Mouse (Mus musculus) cerebellum, adult 11-12 months (tissue): ENCODE results near the gene Ints13.

Source experiments
- DNase-seq: peaks from one replicate; pipeline ENCODE4 v3.0.0; 2022

Ints13 gene

GRCm38 (mm10) chr6:146538661-146539060 is 39.0 kb downstream of the Ints13 start:
- no peak for DNase-seq

GRCm38 (mm10) chr6:146538071-146538470 is 39.6 kb downstream of the Ints13 start:
- DNase-seq, result no peak

- DNase-seq, result no peak
These were observed 40.5 kb downstream of the Ints13 start for GRCm38 (mm10) chr6:146537111-146537510.

- DNase-seq, result no peak
These were observed 42.1 kb downstream of the Ints13 start for GRCm38 (mm10) chr6:146535501-146535900.

- DNase-seq, result no peak
These were observed 44.5 kb downstream of the Ints13 start for GRCm38 (mm10) chr6:146533146-146533545.

GRCm38 (mm10) chr6:146530769-146531168 is 46.9 kb downstream of the Ints13 start:
- DNase-seq, result no peak

GRCm38 (mm10) chr6:146530363-146530762 is 47.3 kb downstream of the Ints13 start:
- no peak for DNase-seq

- no peak for DNase-seq
These were observed 50.1 kb downstream of the Ints13 start for GRCm38 (mm10) chr6:146527537-146527936.

- no peak for DNase-seq
These were observed 52.1 kb downstream of the Ints13 start for GRCm38 (mm10) chr6:146525500-146525899.

GRCm38 (mm10) chr6:146521456-146522245 is 56.0 kb downstream of the Ints13 start:
- DNase-seq, result no peak

GRCm38 (mm10) chr6:146519019-146519418 is 58.6 kb downstream of the Ints13 start:
- DNase-seq, result no peak

- DNase-seq, result no peak
These were observed 61.7 kb downstream of the Ints13 start for GRCm38 (mm10) chr6:146515936-146516335.

- DNase-seq, result no peak
These were observed 63.1 kb downstream of the Ints13 start for GRCm38 (mm10) chr6:146514531-146514948.

GRCm38 (mm10) chr6:146513899-146514298 is 63.7 kb downstream of the Ints13 start:
- DNase-seq, result no peak

GRCm38 (mm10) chr6:146513384-146513783 is 64.3 kb downstream of the Ints13 start:
- DNase-seq, result no peak

- DNase-seq, result no peak
These were observed 66.1 kb downstream of the Ints13 start for GRCm38 (mm10) chr6:146511511-146511910.

- no peak for DNase-seq
These were observed 67.7 kb downstream of the Ints13 start for GRCm38 (mm10) chr6:146509891-146510290.

GRCm38 (mm10) chr6:146504459-146504858 is 73.2 kb downstream of the Ints13 start:
- DNase-seq, result no peak

GRCm38 (mm10) chr6:146502856-146503255 is 74.8 kb downstream of the Ints13 start:
- no peak for DNase-seq

GRCm38 (mm10) chr6:146501866-146502804 is 75.5 kb downstream of the Ints13 start, which contains the start of gene Itpr2:
Itpr2 (minus strand) TSS chr6:146502223.
- peak; percentile 64 for DNase-seq

- peak; percentile 31 for DNase-seq
These were observed 76.2 kb downstream of the Ints13 start for GRCm38 (mm10) chr6:146501316-146501865.

GRCm38 (mm10) chr6:146500771-146501170 is 76.9 kb downstream of the Ints13 start:
- DNase-seq, result no peak

- DNase-seq, result no peak
These were observed 77.4 kb downstream of the Ints13 start for GRCm38 (mm10) chr6:146500206-146500605.
